Mouse (Mus musculus) forebrain, embryonic 11.5 days (tissue): ENCODE data around the gene Ccdc162. TPM values are rescaled to one million over a fixed set of nuclear protein-coding genes. Genes with fewer than 3 reads are reported as not detected.

Experiments used
- ATAC-seq: fragments of 200-750 bp; cut with Nextera tagmentation; replicated peaks from 2 replicates; pipeline ENCODE4 v1.8.0; 2017; ENCODE audit warnings: moderate TSS enrichment; ENCODE audit not compliant: low FRiP score
- DNase-seq: peaks from one replicate; pipeline ENCODE4 v3.0.0-alpha.2; 2017; ENCODE audit warnings: low spot score
- H3K27ac ChIP-seq: fragments of 300-500 bp; sonication (generic); 2 replicates; pipeline ENCODE4 v1.5.1; 2014; ENCODE audit warnings: low read depth, low read length
- H3K27me3 ChIP-seq: fragments of 300-500 bp; sonication (generic); 2 replicates; pipeline ENCODE4 v1.6.1; 2014; ENCODE audit warnings: mild to moderate bottlenecking, low read length, mixed read lengths; ENCODE audit not compliant: control insufficient read depth, insufficient read depth
- H3K36me3 ChIP-seq: fragments of 300-500 bp; sonication (generic); 2 replicates; pipeline ENCODE4 v1.6.1; 2014; ENCODE audit warnings: mild to moderate bottlenecking, low read length, moderate library complexity, mixed read lengths; ENCODE audit not compliant: control insufficient read depth, insufficient read depth
- H3K4me1 ChIP-seq: fragments of 300-500 bp; sonication (generic); replicated peaks from 2 replicates; pipeline ENCODE4 v1.6.1; 2014; ENCODE audit warnings: low read length, mixed read lengths; ENCODE audit not compliant: control insufficient read depth, insufficient read depth
- H3K4me2 ChIP-seq: fragments of 300-500 bp; sonication (generic); 2 replicates; pipeline ENCODE4 v1.6.1; 2014; ENCODE audit warnings: low read depth, mild to moderate bottlenecking, low read length, moderate library complexity, mixed read lengths; ENCODE audit not compliant: severe bottlenecking
- H3K4me3 ChIP-seq: fragments of 300-500 bp; sonication (generic); 2 replicates; pipeline ENCODE4 v1.5.1; 2014; ENCODE audit warnings: low read depth, low read length
- H3K9ac ChIP-seq: fragments of 300-500 bp; sonication (generic); 2 replicates; pipeline ENCODE4 v1.6.1; 2014; ENCODE audit warnings: low read length
- H3K9me3 ChIP-seq: fragments of 300-500 bp; sonication (generic); 2 replicates; pipeline ENCODE4 v1.6.1; 2016; ENCODE audit warnings: low read length, mixed read lengths; ENCODE audit not compliant: control insufficient read depth
- WGBS: fragments of 180-500 bp; shearing (Covaris S2); extraction: QIAGEN DNeasy Blood & Tissue Kit; methylation state at CpG from one replicate; pipeline ENCODE4 v1.1.7; 2014; 5-methylcytosine and 5-hydroxymethylcytosine counted together
- polyA plus RNA-seq: library from polyadenylated mRNA; unstranded; fragments of >200 nt; fragmentation: Nextera tagmentation; extraction: Ambion mirVana; gene quantifications from 2 replicates; pipeline ENCODE4 v1.2.1, GENCODE M21; 2014

Gene Ccdc162
- polyA plus RNA-seq, 1 experiment from 2014 or later = 0.80 TPM

GRCm38 (mm10) chr10:41746554-41746953 is 30.1 kb upstream of the Ccdc162 start:
- Histone ChIP-seq H3K4me1 (no peaks in the 10 kb centered on the region), H3K9me3 (no peaks in the 10 kb centered on the region), H3K36me3 (no peaks in the 10 kb centered on the region), H3K4me2 (no peak overlapping the region), H3K9ac (no peak overlapping the region), H3K27ac (no peak overlapping the region), H3K4me3 (no peak overlapping the region), H3K27me3 (no peaks in the 10 kb centered on the region)
- no peak for DNase-seq
- WGBS = 97% methylated on average over 5 of the region's 5 CpGs
- no peak for ATAC-seq

GRCm38 (mm10) chr10:41744006-41744405 is 27.6 kb upstream of the Ccdc162 start:
- DNase-seq = no peak
- Histone ChIP-seq H3K4me1 (no peaks in the 10 kb centered on the region), H3K27ac (no peak overlapping the region), H3K36me3 (no peaks in the 10 kb centered on the region), H3K4me3 (no peak overlapping the region), H3K9ac (no peak overlapping the region), H3K27me3 (no peaks in the 10 kb centered on the region), H3K9me3 (no peaks in the 10 kb centered on the region), H3K4me2 (no peak overlapping the region)
- 88% methylated on average over 4 of the region's 4 CpGs for WGBS
- ATAC-seq = no peak

- no peaks in the 10 kb centered on the region; the same call in 1 of the 2 replicates for H3K36me3 ChIP-seq
- DNase-seq = no peak
- H3K4me2 ChIP-seq = no peak overlapping the region
- no peak overlapping the region for H3K9ac ChIP-seq
- H3K27me3 ChIP-seq = no peaks in the 10 kb centered on the region
- H3K4me3 ChIP-seq = no peak overlapping the region
- no peaks in the 10 kb centered on the region for H3K4me1 ChIP-seq
- 85% methylated on average over 2 of the region's 2 CpGs for WGBS
- no peaks in the 10 kb centered on the region for H3K9me3 ChIP-seq
- ATAC-seq = no peak
- no peak overlapping the region for H3K27ac ChIP-seq
These were observed 23.8 kb upstream of the Ccdc162 start for GRCm38 (mm10) chr10:41740221-41740620.

GRCm38 (mm10) chr10:41737245-41737644 is 20.8 kb upstream of the Ccdc162 start:
- Histone ChIP-seq H3K27me3 (no peaks in the 10 kb centered on the region), H3K4me2 (no peak overlapping the region), H3K27ac (no peak overlapping the region), H3K9ac (no peak overlapping the region), H3K4me1 (0 out of 2 replicates have a peak, but pooled peaks cover 2% of the 10 kb centered on the region), H3K9me3 (no peaks in the 10 kb centered on the region), H3K36me3 (no peaks in the 10 kb centered on the region; the same call in 1 of the 2 replicates), H3K4me3 (no peak overlapping the region)
- ATAC-seq (no peak), DNase-seq (no peak)
- WGBS = 95% methylated on average over 16 of the region's 16 CpGs

- Histone ChIP-seq H3K4me1 (0 out of 2 replicates have a peak, but pooled peaks cover 2% of the 10 kb centered on the region), H3K27me3 (no peaks in the 10 kb centered on the region), H3K4me2 (no peak overlapping the region), H3K36me3 (no peaks in the 10 kb centered on the region; the same call in 1 of the 2 replicates), H3K27ac (no peak overlapping the region), H3K9ac (no peak overlapping the region), H3K4me3 (no peak overlapping the region), H3K9me3 (no peaks in the 10 kb centered on the region)
- ATAC-seq (no peak), DNase-seq (no peak)
- WGBS = 63% methylated on average over 6 of the region's 6 CpGs
These were observed 19.0 kb upstream of the Ccdc162 start for GRCm38 (mm10) chr10:41735398-41735797.

- Histone ChIP-seq H3K4me1 (0 out of 2 replicates have a peak, but pooled peaks cover 2% of the 10 kb centered on the region), H3K4me2 (no peak overlapping the region), H3K27me3 (no peaks in the 10 kb centered on the region), H3K36me3 (no peaks in the 10 kb centered on the region; the same call in 1 of the 2 replicates), H3K9me3 (no peaks in the 10 kb centered on the region), H3K27ac (no peak overlapping the region), H3K4me3 (no peak overlapping the region), H3K9ac (no peak overlapping the region)
- no peak for DNase-seq
- WGBS = 94% methylated on average over 3 of the region's 3 CpGs
- ATAC-seq = no peak
These were observed 16.8 kb upstream of the Ccdc162 start for GRCm38 (mm10) chr10:41733214-41733613.

GRCm38 (mm10) chr10:41731932-41732331 is 15.5 kb upstream of the Ccdc162 start:
- H3K4me3 ChIP-seq = no peak overlapping the region
- H3K27ac ChIP-seq = no peak overlapping the region
- WGBS = 95% methylated on average over 4 of the region's 4 CpGs
- H3K4me2 ChIP-seq = no peak overlapping the region
- no peaks in the 10 kb centered on the region; the same call in 1 of the 2 replicates for H3K36me3 ChIP-seq
- ATAC-seq = no peak
- DNase-seq = no peak
- H3K27me3 ChIP-seq = no peaks in the 10 kb centered on the region
- no peak overlapping the region for H3K9ac ChIP-seq
- no peaks in the 10 kb centered on the region for H3K9me3 ChIP-seq
- H3K4me1 ChIP-seq = 0 out of 2 replicates have a peak, but pooled peaks cover 2% of the 10 kb centered on the region

- no peak overlapping the region for H3K4me2 ChIP-seq
- no peaks in the 10 kb centered on the region for H3K9me3 ChIP-seq
- H3K27ac ChIP-seq = no peak overlapping the region
- 0 out of 2 replicates have a peak, but pooled peaks cover 2% of the 10 kb centered on the region for H3K4me1 ChIP-seq
- no peak overlapping the region for H3K4me3 ChIP-seq
- H3K27me3 ChIP-seq = no peaks in the 10 kb centered on the region
- no peaks in the 10 kb centered on the region; the same call in 1 of the 2 replicates for H3K36me3 ChIP-seq
- DNase-seq = no peak
- WGBS = 93% methylated on average over 10 of the region's 10 CpGs
- H3K9ac ChIP-seq = no peak overlapping the region
- no peak for ATAC-seq
These were observed 14.3 kb upstream of the Ccdc162 start for GRCm38 (mm10) chr10:41730746-41731145.

GRCm38 (mm10) chr10:41726215-41726614 is 9.8 kb upstream of the Ccdc162 start:
- WGBS = 87% methylated on average over 9 of the region's 9 CpGs
- Histone ChIP-seq H3K4me2 (no peak overlapping the region), H3K9me3 (no peaks in the 10 kb centered on the region), H3K4me3 (no peak overlapping the region), H3K36me3 (no peaks in the 10 kb centered on the region; the same call in 1 of the 2 replicates), H3K9ac (no peak overlapping the region), H3K27ac (no peak overlapping the region), H3K4me1 (no peaks in the 10 kb centered on the region), H3K27me3 (no peaks in the 10 kb centered on the region)
- ATAC-seq = no peak
- no peak for DNase-seq
